Mouse (Mus musculus) kidney, embryonic 16.5 days (tissue): ENCODE results near the gene Ptpn7. TPM values are rescaled to one million over a fixed set of nuclear protein-coding genes. Genes with fewer than 3 reads are reported as not detected.

Experiments used
- ATAC-seq: fragments of 200-750 bp; cut with Nextera tagmentation; 2 replicates; pipeline ENCODE4 v1.8.0; 2017; ENCODE audit warnings: moderate TSS enrichment; ENCODE audit not compliant: low FRiP score, low TSS enrichment
- H3K27ac ChIP-seq: fragments of 300-500 bp; sonication (generic); 2 replicates; pipeline ENCODE4 v1.5.1; 2014; ENCODE audit warnings: low read length
- H3K27me3 ChIP-seq: fragments of 300-500 bp; sonication (generic); 2 replicates; pipeline ENCODE4 v1.6.1; 2014; ENCODE audit warnings: low read length, control low read depth, mixed read lengths; ENCODE audit not compliant: insufficient read depth
- H3K36me3 ChIP-seq: fragments of 300-500 bp; sonication (generic); 2 replicates; pipeline ENCODE4 v1.6.1; 2014; ENCODE audit warnings: low read length, control low read depth, mixed read lengths; ENCODE audit not compliant: insufficient read depth
- H3K4me1 ChIP-seq: fragments of 300-500 bp; sonication (generic); 2 replicates; pipeline ENCODE4 v1.6.1; 2014; ENCODE audit warnings: low read length, control low read depth, mixed read lengths; ENCODE audit not compliant: insufficient read depth
- H3K4me2 ChIP-seq: fragments of 300-500 bp; sonication (generic); replicated peaks from 2 replicates; pipeline ENCODE4 v1.6.1; 2014; ENCODE audit warnings: low read depth, low read length
- H3K4me3 ChIP-seq: fragments of 300-500 bp; sonication (generic); 2 replicates; pipeline ENCODE4 v1.5.1; 2014; ENCODE audit warnings: mild to moderate bottlenecking, low read length
- H3K9ac ChIP-seq: fragments of 300-500 bp; sonication (generic); replicated peaks from 2 replicates; pipeline ENCODE4 v1.6.1; 2014; ENCODE audit warnings: low read length
- H3K9me3 ChIP-seq: fragments of 300-500 bp; sonication (generic); 2 replicates; pipeline ENCODE4 v1.6.1; 2016; ENCODE audit warnings: low read length, control low read depth
- WGBS: fragments of 180-500 bp; shearing (Covaris S2); extraction: QIAGEN DNeasy Blood & Tissue Kit; methylation state at CpG from one replicate; pipeline ENCODE4 v1.1.7; 2014; 5-methylcytosine and 5-hydroxymethylcytosine counted together
- polyA plus RNA-seq: library from polyadenylated mRNA; unstranded; fragments of >200 nt; fragmentation: Nextera tagmentation; extraction: Ambion mirVana; gene quantifications from 2 replicates; pipeline ENCODE4 v1.2.1, GENCODE M21; 2015

Gene Ptpn7
- 0.99 and 1.6 TPM in 2 replicates for polyA plus RNA-seq

DNA sequence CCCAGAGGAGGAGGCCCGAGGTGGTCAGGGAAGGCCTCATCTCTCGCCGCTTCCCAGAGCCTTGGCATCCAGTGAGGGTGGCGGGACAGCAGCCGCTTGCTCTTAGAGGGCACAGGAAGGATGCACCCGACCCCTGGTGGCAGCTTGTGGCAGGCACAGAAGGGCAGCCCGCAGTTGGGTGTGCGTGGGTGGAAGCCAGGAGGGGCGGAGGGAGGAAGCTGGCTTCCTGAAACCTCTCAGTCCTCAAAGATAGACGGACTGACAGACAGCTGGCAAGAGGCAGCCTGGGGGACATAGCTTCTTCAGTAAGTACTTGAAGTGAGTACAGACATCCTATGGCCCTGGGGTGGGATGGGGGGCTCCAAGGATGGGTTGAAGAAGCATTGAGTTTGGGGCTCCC lies at the start of gene Ptpn7:
Ptpn7 (plus strand) TSS at position 228 of the 400 bp plus-strand sequence.
- Histone ChIP-seq H3K27ac (peak within 1 kb of the TSS; percentile 46; the same call in 1 of the 2 replicates), H3K36me3 (no peaks in the 10 kb centered on the region), H3K9me3 (no peaks in the 10 kb centered on the region), H3K4me1 (peaks cover 26% of the 10 kb centered on the region), H3K27me3 (no peaks in the 10 kb centered on the region), H3K4me3 (no peak within 1 kb of the TSS), H3K9ac (no peak within 1 kb of the TSS), H3K4me2 (no peak within 1 kb of the TSS)
- WGBS, result 33% methylated on average over 10 of the region's 10 CpGs
- 0 out of 2 replicates have a peak, but pooled peaks have one; percentile 14 for ATAC-seq

DNA sequence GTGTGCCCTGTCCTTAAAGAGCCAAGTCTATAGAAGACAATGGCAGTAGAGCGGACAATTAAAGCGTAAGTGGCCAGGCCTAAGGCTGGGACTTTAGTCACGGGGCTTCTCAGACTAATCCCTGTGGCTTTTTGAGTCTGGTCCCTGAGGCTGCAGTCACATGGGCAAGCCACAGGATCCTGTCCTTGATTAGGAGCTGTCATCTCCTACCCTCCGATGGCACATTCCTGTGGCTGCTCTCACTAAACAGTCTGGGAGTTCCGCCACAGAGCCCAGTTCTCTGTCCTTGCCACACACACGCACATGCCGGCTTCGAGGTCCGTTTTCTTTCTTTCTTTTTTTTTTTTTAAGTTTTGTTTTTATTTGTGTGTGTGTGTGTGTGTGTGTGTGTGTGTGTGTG lies 49.0 kb upstream of the Ptpn7 start:
- H3K4me1 ChIP-seq, result peaks cover 7% of the 10 kb centered on the region; the same call in 1 of the 2 replicates
- 81% methylated on average over 9 of the region's 9 CpGs for WGBS
- no peaks in the 10 kb centered on the region for H3K36me3 ChIP-seq
- H3K27me3 ChIP-seq, result peaks cover 48% of the 10 kb centered on the region
- H3K9ac ChIP-seq, result no peak overlapping the region
- no peak overlapping the region for H3K27ac ChIP-seq
- no peak overlapping the region for H3K4me2 ChIP-seq
- ATAC-seq, result no peak
- no peak overlapping the region for H3K4me3 ChIP-seq
- no peaks in the 10 kb centered on the region for H3K9me3 ChIP-seq

- ATAC-seq, result no peak
- Histone ChIP-seq H3K4me1 (peaks cover 7% of the 10 kb centered on the region; the same call in 1 of the 2 replicates), H3K27me3 (peaks cover 53% of the 10 kb centered on the region), H3K4me3 (no peak overlapping the region), H3K27ac (no peak overlapping the region), H3K9ac (no peak overlapping the region), H3K9me3 (no peaks in the 10 kb centered on the region), H3K36me3 (no peaks in the 10 kb centered on the region), H3K4me2 (peak overlapping the region; percentile 39)
- 13% methylated on average over 28 of the region's 28 CpGs for WGBS
These were observed 47.1 kb upstream of the Ptpn7 start for GRCm38 (mm10) chr1:135085296-135085871.

GRCm38 (mm10) chr1:135086015-135086414 lies 46.5 kb upstream of the Ptpn7 start:
- H3K27ac ChIP-seq, result no peak overlapping the region
- H3K36me3 ChIP-seq, result no peaks in the 10 kb centered on the region
- 19% methylated on average over 7 of the region's 7 CpGs for WGBS
- no peak overlapping the region for H3K4me2 ChIP-seq
- ATAC-seq, result no peak
- peaks cover 53% of the 10 kb centered on the region for H3K27me3 ChIP-seq
- H3K4me1 ChIP-seq, result peaks cover 10% of the 10 kb centered on the region
- H3K9ac ChIP-seq, result no peak overlapping the region
- no peak overlapping the region for H3K4me3 ChIP-seq
- no peaks in the 10 kb centered on the region for H3K9me3 ChIP-seq

DNA sequence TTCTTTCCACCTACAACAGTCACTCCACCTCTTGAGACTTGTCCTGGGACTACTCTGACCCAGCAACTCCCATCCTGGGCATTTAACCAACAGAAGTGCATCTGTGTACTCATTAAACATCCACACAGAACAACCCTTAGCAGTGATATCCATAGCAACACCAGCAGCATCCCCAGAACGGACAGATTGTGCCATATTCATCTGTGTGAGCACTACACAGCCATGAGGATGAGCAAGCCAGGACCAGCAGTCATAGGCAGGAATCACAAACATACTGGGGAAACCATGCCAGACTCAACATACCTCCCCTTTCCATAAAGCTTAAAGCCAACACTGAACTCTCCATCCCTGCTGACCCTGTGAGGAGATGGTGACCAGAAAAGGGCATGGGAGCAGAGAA lies 45.1 kb upstream of the Ptpn7 start:
- ATAC-seq, result no peak
- peaks cover 10% of the 10 kb centered on the region for H3K4me1 ChIP-seq
- H3K27ac ChIP-seq, result no peak overlapping the region

DNA sequence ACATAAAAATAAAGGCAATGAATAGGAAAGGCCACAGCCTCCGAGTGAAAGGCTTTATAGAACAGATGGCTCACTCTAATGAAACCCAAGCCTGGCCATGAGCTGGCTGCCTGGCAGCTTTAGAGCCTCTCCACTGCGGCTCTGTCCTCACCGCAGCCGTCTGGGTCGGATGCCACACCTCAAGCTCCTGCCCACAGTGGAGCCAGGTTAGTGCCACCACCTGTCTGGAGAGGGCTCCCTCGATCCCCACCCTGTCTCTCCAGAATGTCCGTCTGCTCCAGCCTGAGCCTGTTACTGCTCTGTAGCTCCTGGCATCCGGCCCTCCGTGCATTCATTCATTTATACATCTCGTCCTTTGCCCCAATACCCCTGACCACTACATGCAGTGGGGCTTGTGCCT lies 42.9 kb upstream of the Ptpn7 start:
- H3K4me2 ChIP-seq, result no peak overlapping the region
- no peak overlapping the region for H3K9ac ChIP-seq
- no peaks in the 10 kb centered on the region for H3K9me3 ChIP-seq
- WGBS, result 72% methylated on average over 10 of the region's 10 CpGs
- no peak for ATAC-seq
- H3K36me3 ChIP-seq, result no peaks in the 10 kb centered on the region
- peaks cover 10% of the 10 kb centered on the region for H3K4me1 ChIP-seq
- no peak overlapping the region for H3K27ac ChIP-seq
- no peak overlapping the region for H3K4me3 ChIP-seq
- H3K27me3 ChIP-seq, result peaks cover 34% of the 10 kb centered on the region

More for the DNA sequence above, 45.1 kb upstream of the Ptpn7 start:
- no peaks in the 10 kb centered on the region for H3K36me3 ChIP-seq
- no peak overlapping the region for H3K9ac ChIP-seq
- no peak overlapping the region for H3K4me3 ChIP-seq
- no peaks in the 10 kb centered on the region for H3K9me3 ChIP-seq
- peaks cover 53% of the 10 kb centered on the region for H3K27me3 ChIP-seq
- 74% methylated on average over 1 of the region's 1 CpGs for WGBS
- no peak overlapping the region for H3K4me2 ChIP-seq

- Histone ChIP-seq H3K27ac (no peak overlapping the region), H3K4me3 (no peak overlapping the region), H3K9me3 (no peaks in the 10 kb centered on the region), H3K4me2 (no peak overlapping the region), H3K4me1 (peaks cover 4% of the 10 kb centered on the region; the same call in 1 of the 2 replicates), H3K27me3 (peaks cover 21% of the 10 kb centered on the region), H3K36me3 (no peaks in the 10 kb centered on the region), H3K9ac (no peak overlapping the region)
- 42% methylated on average over 3 of the region's 3 CpGs for WGBS
- 0 out of 2 replicates have a peak, but pooled peaks have one; percentile 46 for ATAC-seq
These were observed 41.6 kb upstream of the Ptpn7 start for GRCm38 (mm10) chr1:135090914-135091313.

GRCm38 (mm10) chr1:135094723-135095122 lies 37.8 kb upstream of the Ptpn7 start:
- Histone ChIP-seq H3K4me2 (no peak overlapping the region), H3K27ac (no peak overlapping the region), H3K27me3 (peaks cover 3% of the 10 kb centered on the region; the same call in 1 of the 2 replicates), H3K9me3 (no peaks in the 10 kb centered on the region), H3K9ac (no peak overlapping the region), H3K4me1 (peaks cover 4% of the 10 kb centered on the region; the same call in 1 of the 2 replicates), H3K4me3 (no peak overlapping the region), H3K36me3 (no peaks in the 10 kb centered on the region)
- no peak for ATAC-seq
- 58% methylated on average over 7 of the region's 7 CpGs for WGBS

- Histone ChIP-seq H3K9ac (no peak overlapping the region), H3K27ac (no peak overlapping the region), H3K9me3 (no peaks in the 10 kb centered on the region), H3K4me2 (no peak overlapping the region), H3K4me1 (peaks cover 5% of the 10 kb centered on the region), H3K36me3 (no peaks in the 10 kb centered on the region), H3K27me3 (no peaks in the 10 kb centered on the region), H3K4me3 (no peak overlapping the region)
- ATAC-seq, result no peak
- WGBS, result 44% methylated on average over 7 of the region's 7 CpGs
These were observed 37.3 kb upstream of the Ptpn7 start for GRCm38 (mm10) chr1:135095189-135095588.

DNA sequence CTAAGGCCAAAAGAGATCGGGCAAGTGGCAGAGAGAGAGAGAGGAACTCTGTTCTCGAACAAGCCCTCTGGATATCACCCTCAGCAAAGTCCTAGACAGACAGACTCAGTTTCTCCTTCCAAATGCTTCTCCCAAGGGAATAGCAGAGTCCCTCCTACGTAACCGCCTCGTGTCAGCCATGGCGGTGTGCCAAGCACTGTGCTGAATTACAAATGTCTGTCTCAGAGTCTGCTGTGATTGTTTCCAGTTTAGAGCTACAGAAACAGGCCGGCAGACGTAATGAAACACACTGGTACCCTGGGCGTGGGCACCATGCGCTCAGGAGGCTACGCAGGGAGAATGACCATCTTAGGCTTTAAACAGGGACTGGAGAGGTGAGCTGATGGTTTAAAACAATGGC lies 36.2 kb upstream of the Ptpn7 start:
- no peaks in the 10 kb centered on the region for H3K9me3 ChIP-seq
- WGBS, result 84% methylated on average over 11 of the region's 11 CpGs
- no peak for ATAC-seq
- no peak overlapping the region for H3K4me2 ChIP-seq
- H3K27ac ChIP-seq, result no peak overlapping the region
- peaks cover 8% of the 10 kb centered on the region for H3K27me3 ChIP-seq
- H3K4me3 ChIP-seq, result no peak overlapping the region
- no peaks in the 10 kb centered on the region for H3K36me3 ChIP-seq
- no peak overlapping the region for H3K9ac ChIP-seq
- H3K4me1 ChIP-seq, result peaks cover 3% of the 10 kb centered on the region; the same call in 1 of the 2 replicates
